Mouse (Mus musculus): Measurements from ENCODE around the gene Psmd4. TPM values are rescaled to one million over a fixed set of nuclear protein-coding genes. Genes with fewer than 3 reads are reported as not detected.

Gene Psmd4
- total RNA-seq, 2 experiments from 2014 or later = 164 to 237 TPM

GRCm38 (mm10) chr3:94996946-94997345, 45.5 kb downstream of the Psmd4 start:
- H3K4me3 ChIP-seq = no peak overlapping the region
- TF ChIP-seq CTCF (IDR thresholded peaks at IDR 0.05) = peak; percentile 99
- peak; percentile 80 for DNase-seq
- intact Hi-C loops (cut with DNase I) = loop anchor here (1.0 to 5.0 kb wide), 2 partner anchors 49 to 110 kb away; partner anchors contain the start of gene Psmb4
- no peak overlapping the region for H3K27ac ChIP-seq

- Histone ChIP-seq H3K4me3 (peak overlapping the region; percentile 36), H3K27ac (peak overlapping the region; percentile 60; the same call in 1 of the 2 replicates)
- peak; percentile 67 for DNase-seq
- no peak for TF ChIP-seq CTCF (IDR thresholded peaks at IDR 0.05)
- intact Hi-C loops (cut with DNase I) = no loop called here
Observed at GRCm38 (mm10) chr3:94989159-94989761, 53.2 kb downstream of the Psmd4 start.

- peak overlapping the region; percentile 60 for H3K27ac ChIP-seq
- intact Hi-C loops (cut with DNase I) = no loop called here
- TF ChIP-seq CTCF (IDR thresholded peaks at IDR 0.05) = no peak
Observed at GRCm38 (mm10) chr3:94987578-94987977, 54.8 kb downstream of the Psmd4 start.

GRCm38 (mm10) chr3:94985513-94985912, 56.9 kb downstream of the Psmd4 start:
- no peak for DNase-seq
- Histone ChIP-seq H3K27ac (0 out of 2 replicates have a peak overlapping the region, but pooled peaks have one; percentile 9), H3K4me3 (no peak overlapping the region)
- no peak for TF ChIP-seq CTCF (IDR thresholded peaks at IDR 0.05)
- intact Hi-C loops (cut with DNase I) = no loop called here

More at GRCm38 (mm10) chr3:94987578-94987977, 54.8 kb downstream of the Psmd4 start:
- no peak overlapping the region for H3K4me3 ChIP-seq
- peak; percentile 77 for DNase-seq

- Histone ChIP-seq H3K27ac (peak overlapping the region; percentile 10; the same call in 1 of the 2 replicates), H3K4me3 (no peak overlapping the region)
- no peak for TF ChIP-seq CTCF (IDR thresholded peaks at IDR 0.05)
- DNase-seq = no peak
- intact Hi-C loops (cut with DNase I) = no loop called here
Observed at GRCm38 (mm10) chr3:94984312-94984711, 58.1 kb downstream of the Psmd4 start.

Small RNA genes lying within 50 kb of the gene (microRNA-seq; reads per million reads assigned to microRNA genes)
- gene Mir7013 = not detected

Other genes with a start within 250 kb of the Psmd4 start
- 10 to 100 TPM; 14.9 to 18.4 TPM for gene Pogz, start 205.0 kb downstream of the Psmd4 start, total RNA-seq (2021)
- gene Psmb4, start 155.7 kb downstream of the Psmd4 start, total RNA-seq (2021) = 100 to 1,000 TPM; 176 to 198 TPM
- 10 to 100 TPM; 10.1 to 28.6 TPM for gene Selenbp1, start 109.6 kb downstream of the Psmd4 start, total RNA-seq (2021)
- gene Rfx5, start 88.5 kb downstream of the Psmd4 start, total RNA-seq (2021) = 1 to 10 TPM; 4.7 to 5.2 TPM
- gene Pi4kb, start 67.9 kb downstream of the Psmd4 start, total RNA-seq (2021) = 10 to 100 TPM; 23.4 to 24.0 TPM
- 10 to 100 TPM; 10.9 to 11.5 TPM for gene Zfp687, start 27.2 kb downstream of the Psmd4 start, total RNA-seq (2021)
- gene Pip5k1a, start 64.3 kb upstream of the Psmd4 start, total RNA-seq (2021) = 10 to 100 TPM; 23.1 to 26.5 TPM
- 10 to 100 TPM; 48.9 to 73.2 TPM for gene Vps72, start 68.4 kb upstream of the Psmd4 start, total RNA-seq (2021)
- 100 to 1,000 TPM; 598 to 814 TPM for gene Tmod4, start 81.9 kb upstream of the Psmd4 start, total RNA-seq (2021)
- gene Scnm1, start 91.4 kb upstream of the Psmd4 start, total RNA-seq (2021) = 10 to 100 TPM; 33.2 to 40.7 TPM
- 1 to 10 TPM; 6.7 to 7.2 TPM for gene Lysmd1, start 91.5 kb upstream of the Psmd4 start, total RNA-seq (2021)
- gene Tnfaip8l2, start 99.7 kb upstream of the Psmd4 start, total RNA-seq (2021) = under 1 TPM; 0.42 to 0.87 TPM
- 100 to 1,000 TPM in 1 of 2 experiments, 10 to 100 TPM in 1; 83.4 to 105 TPM for gene Sema6c, start 117.8 kb upstream of the Psmd4 start, total RNA-seq (2021)
- gene Gabpb2, start 175.3 kb upstream of the Psmd4 start, total RNA-seq (2021) = 10 to 100 TPM in 1 of 2 experiments, 1 to 10 TPM in 1; 9.1 to 12.0 TPM
- 10 to 100 TPM; 13.7 to 16.4 TPM for gene Cdc42se1, start 186.1 kb upstream of the Psmd4 start, total RNA-seq (2021)
- gene Mllt11, start 189.6 kb upstream of the Psmd4 start, total RNA-seq (2021) = 10 to 100 TPM; 52.0 to 84.9 TPM
- under 1 TPM in 1 of 2 experiments, not detected in 1; 0.11 TPM for gene Gm128, start 199.0 kb upstream of the Psmd4 start, total RNA-seq (2021)
- under 1 TPM in 1 of 2 experiments, not detected in 1; 0.31 TPM for gene Bnipl, start 208.6 kb upstream of the Psmd4 start, total RNA-seq (2021)
- gene Mindy1, start 238.7 kb upstream of the Psmd4 start, total RNA-seq (2021) = 10 to 100 TPM; 23.9 to 26.4 TPM
- gene Prune1, start 239.5 kb upstream of the Psmd4 start, total RNA-seq (2021) = 10 to 100 TPM; 45.8 to 46.9 TPM